Mouse (Mus musculus): ENCODE results near the gene Egln1. TPM values are rescaled to one million over a fixed set of nuclear protein-coding genes. Genes with fewer than 3 reads are reported as not detected.

Gene Egln1
- total and polyA plus RNA-seq, 3 experiments, result 47.1 to 55.0 TPM; not detected in 1

DNA sequence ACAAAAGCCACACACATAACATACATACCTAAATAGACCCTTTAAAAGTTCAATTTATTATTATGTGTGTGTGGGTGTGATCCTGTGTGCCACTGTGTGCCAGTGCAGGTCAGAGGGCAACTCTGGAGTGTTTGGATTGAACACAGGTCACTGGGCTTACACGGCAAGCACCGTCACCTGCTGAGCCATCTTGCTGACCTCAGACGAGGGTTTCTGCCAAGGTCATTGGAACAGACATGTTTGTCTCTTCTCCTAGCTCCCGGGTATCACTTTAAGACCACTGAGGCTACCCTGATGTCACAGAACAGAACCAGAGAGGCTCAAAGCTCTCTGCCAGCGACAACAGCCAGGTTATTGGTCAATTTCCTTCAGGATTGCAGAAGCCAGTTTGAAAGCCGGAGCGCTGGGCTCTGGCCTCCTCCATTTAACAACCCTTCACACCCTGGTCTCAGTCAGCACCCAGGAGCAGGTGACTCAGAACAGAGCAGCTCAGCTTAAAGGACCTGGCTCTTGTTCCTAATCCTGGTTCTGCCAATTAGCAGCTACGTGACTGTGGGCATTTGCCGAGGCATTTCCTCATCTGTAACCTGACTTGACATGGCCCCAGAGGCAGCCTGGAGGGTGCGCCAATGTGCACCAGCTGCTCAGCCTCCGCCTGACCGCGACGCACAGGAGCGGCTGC, 25.0 kb downstream of the Egln1 start:
- H3K4me1 ChIP-seq (ENCODE audit: control insufficient read depth in 1 of 2, insufficient read depth in 2 of 2, low read length in 2 of 2), result peaks cover 6 to 19% of the 10 kb centered on the region in 2 experiments
- no peak for DNase-seq (ENCODE audit: low read depth, low spot score)

GRCm38 (mm10) chr8:124922490-124923089, 26.5 kb downstream of the Egln1 start:
- 0 out of 2 replicates have a peak overlapping the region, but pooled peaks have one; percentile 2 for H3K9ac ChIP-seq (ENCODE audit: control insufficient read depth, low read depth, low read length, poor library complexity, severe bottlenecking)
- H3K27ac ChIP-seq (ENCODE audit: control insufficient read depth, low read depth, low read length), result peak overlapping the region; percentile 47; the same call in 1 of the 2 replicates
- peaks cover 26% of the 10 kb centered on the region; the same call in 1 of the 2 replicates for H3K79me2 ChIP-seq (ENCODE audit: control insufficient read depth, insufficient read depth, low read length, poor library complexity)
- peak; percentile 77 for DNase-seq (ENCODE audit: low read depth, low spot score)
- peaks cover 6 to 19% of the 10 kb centered on the region in 2 experiments for H3K4me1 ChIP-seq (ENCODE audit: control insufficient read depth in 1 of 2, insufficient read depth in 2 of 2, low read length in 2 of 2)
- no peaks in the 10 kb centered on the region for H3K27me3 ChIP-seq (ENCODE audit: control insufficient read depth in 1 of 2, insufficient read depth in 2 of 2, low read length in 2 of 2)
- H3K9me3 ChIP-seq (replicated peaks; ENCODE audit: insufficient read depth, low read length), result no peaks in the 10 kb centered on the region
- H3K36me3 ChIP-seq (ENCODE audit: control insufficient read depth in 1 of 2, insufficient read depth in 2 of 2, low read length in 2 of 2), result peaks cover 3 to 17% of the 10 kb centered on the region in 2 experiments
- 0 out of 4 replicates have a peak overlapping the region, but pooled peaks of 1 of the 2 experiments have one; percentile 20 for H3K4me3 ChIP-seq (ENCODE audit: control insufficient read depth in 1 of 2, insufficient read depth in 1 of 2, low read depth in 2 of 2, low read length in 2 of 2)
- TF ChIP-seq ETS1 (IDR thresholded peaks at IDR 0.05; ENCODE audit: low read depth, low read length), result peak; percentile 78; the same call in 1 of the 2 replicates
- peak; percentile 63; the same call in 1 of the 2 replicates for TF ChIP-seq MAX (IDR thresholded peaks at IDR 0.05; ENCODE audit: low read length)
- no peak for TF ChIP-seq GABPA (IDR thresholded peaks at IDR 0.05; ENCODE audit: low read depth, low read length)
- 0 out of 2 replicates have a peak, but pooled peaks have one; percentile 34 for TF ChIP-seq ELF1 (IDR thresholded peaks at IDR 0.05; ENCODE audit: low read depth, low read length)
- TF ChIP-seq ZMIZ1 (IDR thresholded peaks at IDR 0.05; ENCODE audit: low read depth, low read length), result no peak
- peak; percentile 60; the same call in 1 of the 2 replicates for TF ChIP-seq MYC (IDR thresholded peaks at IDR 0.05; ENCODE audit: low read depth, low read length)
- TF ChIP-seq EP300 (IDR thresholded peaks at IDR 0.05; ENCODE audit: low read depth in 1 of 2, low read length in 2 of 2), result peak; percentile 70 to 71
- TF ChIP-seq SMC3 (IDR thresholded peaks at IDR 0.05; ENCODE audit: low read depth, low read length), result no peak
- TF ChIP-seq MXI1 (IDR thresholded peaks at IDR 0.05; ENCODE audit: low read depth, low read length), result peak; percentile 73
- TF ChIP-seq MYB (IDR thresholded peaks at IDR 0.05; ENCODE audit: low read depth, low read length), result peak; percentile 76
- TF ChIP-seq UBTF (IDR thresholded peaks at IDR 0.05; ENCODE audit: borderline replicate concordance, insufficient read depth, low read depth, low read length), result no peak
- 0 out of 2 replicates have a peak, but pooled peaks have one; percentile 20 for TF ChIP-seq NELFE (IDR thresholded peaks at IDR 0.05; ENCODE audit: low read depth, low read length)
- peak; percentile 87; the same call in 1 of the 2 replicates for TF ChIP-seq CHD1 (IDR thresholded peaks at IDR 0.05; ENCODE audit: low read depth, low read length)
- peak; percentile 35; the same call in 1 of the 2 replicates for TF ChIP-seq GATA1 (IDR thresholded peaks at IDR 0.05; ENCODE audit: low read depth, low read length)
- 0 out of 2 replicates have a peak, but pooled peaks have one; percentile 12 for TF ChIP-seq RCOR1 (IDR thresholded peaks at IDR 0.05; ENCODE audit: low read depth, low read length)
- no peak for TF ChIP-seq TAL1 (IDR thresholded peaks at IDR 0.05; ENCODE audit: low read length)
- 0 out of 2 replicates have a peak, but pooled peaks have one; percentile 33 for TF ChIP-seq HCFC1 (IDR thresholded peaks at IDR 0.05; ENCODE audit: low read depth, low read length)
- TF ChIP-seq BHLHE40 (IDR thresholded peaks at IDR 0.05; ENCODE audit: borderline replicate concordance, low read depth, low read length), result 0 out of 2 replicates have a peak, but pooled peaks have one; percentile 37
- TF ChIP-seq MAFK (IDR thresholded peaks at IDR 0.05; ENCODE audit: borderline replicate concordance, low read depth, low read length), result no peak
- peak; percentile 13; the same call in 1 of the 2 replicates for TF ChIP-seq SIN3A (IDR thresholded peaks at IDR 0.05; ENCODE audit: low read length)
- TF ChIP-seq CHD2 (IDR thresholded peaks at IDR 0.05; ENCODE audit: low read length), result peak; percentile 63

More for the DNA sequence above, 25.0 kb downstream of the Egln1 start:
- Histone ChIP-seq H3K9me3 (replicated peaks; ENCODE audit: insufficient read depth, low read length) (no peaks in the 10 kb centered on the region), H3K9ac (ENCODE audit: control insufficient read depth, low read depth, low read length, poor library complexity, severe bottlenecking) (no peak overlapping the region), H3K36me3 (ENCODE audit: control insufficient read depth in 1 of 2, insufficient read depth in 2 of 2, low read length in 2 of 2) (peaks cover 6 to 17% of the 10 kb centered on the region in 2 experiments), H3K27ac (ENCODE audit: control insufficient read depth, low read depth, low read length) (no peak overlapping the region), H3K4me3 (ENCODE audit: control insufficient read depth in 1 of 2, insufficient read depth in 1 of 2, low read depth in 2 of 2, low read length in 2 of 2) (no peak overlapping the region), H3K27me3 (ENCODE audit: control insufficient read depth in 1 of 2, insufficient read depth in 2 of 2, low read length in 2 of 2) (no peaks in the 10 kb centered on the region), H3K79me2 (ENCODE audit: control insufficient read depth, insufficient read depth, low read length, poor library complexity) (peaks cover 24% of the 10 kb centered on the region; the same call in 1 of the 2 replicates)
- no peak for TF ChIP-seq HCFC1 (IDR thresholded peaks at IDR 0.05; ENCODE audit: low read depth, low read length)
- no peak for TF ChIP-seq MYC (IDR thresholded peaks at IDR 0.05; ENCODE audit: low read depth, low read length)
- TF ChIP-seq ZC3H11A (IDR thresholded peaks at IDR 0.05; ENCODE audit: low read depth, low read length), result no peak
- TF ChIP-seq ELF1 (IDR thresholded peaks at IDR 0.05; ENCODE audit: low read depth, low read length), result no peak
- no peak for TF ChIP-seq E2F4 (IDR thresholded peaks at IDR 0.05; ENCODE audit: borderline replicate concordance, low read depth, low read length)
- no peak for TF ChIP-seq POLR2AphosphoS2 (IDR thresholded peaks at IDR 0.05; ENCODE audit: low read length)
- no peak for TF ChIP-seq SIN3A (IDR thresholded peaks at IDR 0.05; ENCODE audit: low read length)
- no peak for TF ChIP-seq SMC3 (IDR thresholded peaks at IDR 0.05; ENCODE audit: low read depth, low read length)
- no peak for TF ChIP-seq POLR2AphosphoS5 (IDR thresholded peaks at IDR 0.05; ENCODE audit: borderline replicate concordance, low read depth, low read length)
- TF ChIP-seq GATA1 (IDR thresholded peaks at IDR 0.05; ENCODE audit: low read depth, low read length), result no peak
- TF ChIP-seq NELFE (IDR thresholded peaks at IDR 0.05; ENCODE audit: low read depth, low read length), result no peak
- no peak for TF ChIP-seq ZMIZ1 (IDR thresholded peaks at IDR 0.05; ENCODE audit: low read depth, low read length)
- TF ChIP-seq MYB (IDR thresholded peaks at IDR 0.05; ENCODE audit: low read depth, low read length), result no peak
- no peak for TF ChIP-seq ZKSCAN1 (IDR thresholded peaks at IDR 0.05; ENCODE audit: low read depth, low read length)
- TF ChIP-seq USF2 (IDR thresholded peaks at IDR 0.05; ENCODE audit: borderline replicate concordance in 1 of 2, insufficient read depth in 1 of 2, low read depth in 1 of 2, low read length in 2 of 2), result no peak
- TF ChIP-seq ZNF384 (IDR thresholded peaks at IDR 0.05; ENCODE audit: low read depth, low read length), result no peak
- no peak for TF ChIP-seq TBP (IDR thresholded peaks at IDR 0.05; ENCODE audit: low read depth, low read length)
- TF ChIP-seq CTCF (IDR thresholded peaks at IDR 0.05 in 2 of 3, conservative IDR thresholded peaks at IDR 0.05 in 1 of 3; ENCODE audit: control insufficient read depth in 1 of 3, insufficient read depth in 1 of 3, low read depth in 2 of 3, low read length in 3 of 3, poor library complexity in 1 of 3, severe bottlenecking in 1 of 3), result no peak
- TF ChIP-seq RAD21 (IDR thresholded peaks at IDR 0.05; ENCODE audit: low read depth, low read length), result no peak
- no peak for TF ChIP-seq EP300 (IDR thresholded peaks at IDR 0.05; ENCODE audit: low read depth in 1 of 2, low read length in 2 of 2)
